ENCODE assay signal across 26 mouse cellular contexts in genomic region chr4:104332399-104332798, GRCm38 (mm10).
DNase-seq lines count a peak whose midpoint lies in the region; ATAC-seq and TF ChIP-seq lines count a peak whose summit lies in the region.
"Had no signal": no experiment of that assay in that cellular context is flagged by ENCODE, and none has a peak within 500 bp of the region (broad histone marks: within the 10 kb centered on the region; RNA-seq: fewer than 3 reads in every experiment).

No protein-coding gene starts in this region.

- H3K4me2 ChIP-seq in forebrain, embryonic 13.5 days = no peak overlapping the region
- no peak overlapping the region for H3K4me2 ChIP-seq in forebrain, embryonic 15.5 days (replicated peaks)
- H3K4me2 ChIP-seq in forebrain, embryonic 12.5 days = no peak overlapping the region
- H3K4me2 ChIP-seq in limb, embryonic 14.5 days (replicated peaks; ENCODE audit: low read depth, low read length, severe bottlenecking) = no peak overlapping the region
- H3K4me2 ChIP-seq: embryonic facial prominence, embryonic 13.5 days; embryonic facial prominence, embryonic 15.5 days had no signal

- H3K9me3 ChIP-seq in forebrain, embryonic 13.5 days (replicated peaks) = no peaks in the 10 kb centered on the region
- no peaks in the 10 kb centered on the region for H3K9me3 ChIP-seq in forebrain, embryonic 10.5 days
- H3K9me3 ChIP-seq in forebrain, embryonic 15.5 days = no peaks in the 10 kb centered on the region
- no peaks in the 10 kb centered on the region for H3K9me3 ChIP-seq in forebrain, embryonic 12.5 days
- H3K9me3 ChIP-seq in limb, embryonic 14.5 days (ENCODE audit: control insufficient read depth, low read length) = no peaks in the 10 kb centered on the region
- H3K9me3 ChIP-seq in limb, embryonic 10.5 days (replicated peaks) = no peaks in the 10 kb centered on the region
- H3K9me3 ChIP-seq: embryonic facial prominence, embryonic 13.5 days; embryonic facial prominence, embryonic 15.5 days had no signal

- 21% methylated on average over 3 of the region's 3 CpGs for WGBS in forebrain, embryonic 13.5 days
- 82% methylated on average over 3 of the region's 3 CpGs for WGBS in forebrain, embryonic 10.5 days
- 20% methylated on average over 3 of the region's 3 CpGs for WGBS in forebrain, embryonic 15.5 days
- WGBS in forebrain, embryonic 12.5 days = 49% methylated on average over 3 of the region's 3 CpGs
- whole genome bisulfite sequencing in limb, embryonic 14.5 days = 67% methylated on average over 3 of the region's 3 CpGs
- WGBS in limb, embryonic 10.5 days = 82% methylated on average over 3 of the region's 3 CpGs

- peaks cover 22% of the 10 kb centered on the region for H3K4me1 ChIP-seq in forebrain, embryonic 13.5 days
- H3K4me1 ChIP-seq in forebrain, embryonic 10.5 days = no peaks in the 10 kb centered on the region; the same call in 1 of the 2 replicates
- peaks cover 20% of the 10 kb centered on the region for H3K4me1 ChIP-seq in forebrain, embryonic 15.5 days
- peaks cover 13% of the 10 kb centered on the region for H3K4me1 ChIP-seq in forebrain, embryonic 12.5 days
- no peaks in the 10 kb centered on the region for H3K4me1 ChIP-seq in limb, embryonic 14.5 days (ENCODE audit: control insufficient read depth, insufficient read depth, low read length)
- H3K4me1 ChIP-seq in limb, embryonic 10.5 days = no peaks in the 10 kb centered on the region
- H3K4me1 ChIP-seq: embryonic facial prominence, embryonic 13.5 days; embryonic facial prominence, embryonic 15.5 days had no signal

- no peak for TF ChIP-seq POLR2A in limb, embryonic 14.5 days (IDR thresholded peaks at IDR 0.05; ENCODE audit: borderline replicate concordance, extremely low read depth, insufficient read depth, insufficient read length)
- no peak for TF ChIP-seq POLR2A in brain, embryonic 14.5 days (IDR thresholded peaks at IDR 0.05; ENCODE audit: borderline replicate concordance, extremely low read depth, insufficient read depth, insufficient read length, poor library complexity, severe bottlenecking)

- no peak for DNase-seq in forebrain, embryonic 10.5 days (ENCODE audit: extremely low spot score, low spot score)
- peak; percentile 8 for DNase-seq in limb, embryonic 14.5 days (ENCODE audit: low spot score)
- DNase-seq in limb, embryonic 10.5 days (ENCODE audit: low spot score) = no peak
- peak; percentile 79 for DNase-seq in brain, embryonic 14.5 days (ENCODE audit: low read depth)
- DNase-seq: adrenal gland, adult 8-10 months; adrenal gland, postnatal 14 days; adrenal gland, postnatal 36 days; B cell, adult 2 months; cerebellum, adult 11 months; cerebellum, adult 18-20 months; cerebellum, adult 8-10 months; cerebellum, adult 9-11 months; cerebellum, postnatal 14 days; cerebellum, postnatal 36 days; embryo, embryonic 11 days had no signal

- H3K36me3 ChIP-seq in forebrain, embryonic 13.5 days (ENCODE audit: poor library complexity, severe bottlenecking) = no peaks in the 10 kb centered on the region
- no peaks in the 10 kb centered on the region for H3K36me3 ChIP-seq in forebrain, embryonic 10.5 days (replicated peaks)
- no peaks in the 10 kb centered on the region for H3K36me3 ChIP-seq in forebrain, embryonic 15.5 days
- H3K36me3 ChIP-seq in forebrain, embryonic 12.5 days (replicated peaks) = no peaks in the 10 kb centered on the region
- no peaks in the 10 kb centered on the region for H3K36me3 ChIP-seq in limb, embryonic 14.5 days (ENCODE audit: control insufficient read depth, insufficient read depth, low read length)
- no peaks in the 10 kb centered on the region for H3K36me3 ChIP-seq in limb, embryonic 10.5 days
- H3K36me3 ChIP-seq: embryonic facial prominence, embryonic 13.5 days; embryonic facial prominence, embryonic 15.5 days; G1E had no signal

- TF ChIP-seq CTCF in brain, embryonic 14.5 days (IDR thresholded peaks at IDR 0.05; ENCODE audit: borderline replicate concordance, extremely low read depth, insufficient read depth, insufficient read length) = no peak

- peak overlapping the region; percentile 49; the same call in 1 of the 2 replicates for H3K27ac ChIP-seq in forebrain, embryonic 13.5 days
- H3K27ac ChIP-seq in forebrain, embryonic 10.5 days = no peak overlapping the region
- 0 out of 2 replicates have a peak overlapping the region, but pooled peaks have one; percentile 15 for H3K27ac ChIP-seq in forebrain, embryonic 15.5 days (replicated peaks)
- H3K27ac ChIP-seq in forebrain, embryonic 12.5 days = no peak overlapping the region
- no peak overlapping the region for H3K27ac ChIP-seq in limb, embryonic 14.5 days (replicated peaks; ENCODE audit: low read depth, low read length)
- no peak overlapping the region for H3K27ac ChIP-seq in limb, embryonic 10.5 days
- H3K27ac ChIP-seq: embryonic facial prominence, embryonic 13.5 days; embryonic facial prominence, embryonic 15.5 days had no signal

- no peak overlapping the region for H3K4me3 ChIP-seq in forebrain, embryonic 13.5 days
- H3K4me3 ChIP-seq in forebrain, embryonic 10.5 days = no peak overlapping the region
- no peak overlapping the region for H3K4me3 ChIP-seq in forebrain, embryonic 15.5 days
- H3K4me3 ChIP-seq in forebrain, embryonic 12.5 days (replicated peaks) = no peak overlapping the region
- no peak overlapping the region for H3K4me3 ChIP-seq in limb, embryonic 14.5 days (replicated peaks; ENCODE audit: low read length)
- no peak overlapping the region for H3K4me3 ChIP-seq in limb, embryonic 10.5 days
- H3K4me3 ChIP-seq: embryonic facial prominence, embryonic 13.5 days; embryonic facial prominence, embryonic 15.5 days; erythroblast, embryonic 14.5 days had no signal

- no peak overlapping the region for H3K9ac ChIP-seq in forebrain, embryonic 13.5 days
- no peak overlapping the region for H3K9ac ChIP-seq in forebrain, embryonic 15.5 days (replicated peaks)
- H3K9ac ChIP-seq in forebrain, embryonic 12.5 days = no peak overlapping the region
- H3K9ac ChIP-seq in limb, embryonic 14.5 days (ENCODE audit: low read depth, low read length, severe bottlenecking) = no peak overlapping the region
- H3K9ac ChIP-seq: embryonic facial prominence, embryonic 13.5 days; embryonic facial prominence, embryonic 15.5 days had no signal

- H3K27me3 ChIP-seq in forebrain, embryonic 13.5 days = no peaks in the 10 kb centered on the region
- no peaks in the 10 kb centered on the region for H3K27me3 ChIP-seq in forebrain, embryonic 10.5 days (ENCODE audit: poor library complexity, severe bottlenecking)
- H3K27me3 ChIP-seq in forebrain, embryonic 15.5 days = no peaks in the 10 kb centered on the region
- H3K27me3 ChIP-seq in forebrain, embryonic 12.5 days = 0 out of 2 replicates have a peak, but pooled peaks cover 3% of the 10 kb centered on the region
- no peaks in the 10 kb centered on the region for H3K27me3 ChIP-seq in limb, embryonic 14.5 days (ENCODE audit: control insufficient read depth, insufficient read depth, low read length)
- no peaks in the 10 kb centered on the region for H3K27me3 ChIP-seq in limb, embryonic 10.5 days (ENCODE audit: low read depth, poor library complexity, severe bottlenecking)
- H3K27me3 ChIP-seq: CH12.LX; embryonic facial prominence, embryonic 15.5 days; Patski had no signal

- no peak for ATAC-seq in forebrain, embryonic 13.5 days
- no peak; the same call in 1 of the 2 replicates for ATAC-seq in forebrain, embryonic 15.5 days (replicated peaks)
- ATAC-seq in forebrain, embryonic 12.5 days (ENCODE audit: low FRiP score) = no peak
- no peak for ATAC-seq in limb, embryonic 14.5 days (ENCODE audit: low FRiP score, low read depth)
- ATAC-seq: activated CD4-positive, CD25-positive, alpha-beta regulatory T cell, adult 4 months; CD4-positive, CD25-positive, alpha-beta regulatory T cell, adult 4 months; Patski had no signal

Comparison
In these comparisons a context has a peak if more than half of its experiments do, and no peak if none do; other contexts are left out.
1. H3K27ac ChIP-seq: peak in forebrain, embryonic 13.5 days (single experiment) and forebrain, embryonic 15.5 days (single experiment); none in forebrain, embryonic 10.5 days (single experiment), forebrain, embryonic 12.5 days (single experiment), limb, embryonic 14.5 days (single experiment) and limb, embryonic 10.5 days (single experiment).
2. DNase-seq: peak in limb, embryonic 14.5 days (single experiment) and brain, embryonic 14.5 days (single experiment); none in forebrain, embryonic 10.5 days (single experiment) and limb, embryonic 10.5 days (single experiment).